Mouse (Mus musculus): ENCODE measurements around the gene Mcm2.

- TF ChIP-seq GATA1 (IDR thresholded peaks at IDR 0.05; ENCODE audit: borderline replicate concordance, low read length), result no peak
- TF ChIP-seq FLI1 (IDR thresholded peaks at IDR 0.05; ENCODE audit: low read length), result no peak
These were observed 32.9 kb upstream of the Mcm2 start for GRCm38 (mm10) chr6:88931449-88931848.
